Mouse (Mus musculus) liver, embryonic 12.5 days (tissue): Measurements from ENCODE around the gene Parvg. TPM values are rescaled to one million over a fixed set of nuclear protein-coding genes. Genes with fewer than 3 reads are reported as not detected.

ENCODE experiments used
- ATAC-seq: fragments of 200-750 bp; cut with Nextera tagmentation; 2 replicates; pipeline ENCODE4 v1.8.0; 2017; ENCODE audit warnings: moderate number of reproducible peaks, mild to moderate bottlenecking, moderate library complexity
- H3K27ac ChIP-seq: fragments of 300-500 bp; sonication (generic); 2 replicates; pipeline ENCODE4 v1.5.1; 2016; ENCODE audit warnings: mild to moderate bottlenecking
- H3K27me3 ChIP-seq: fragments of 300-500 bp; sonication (generic); replicated peaks from 2 replicates; pipeline ENCODE4 v1.6.1; 2016; ENCODE audit warnings: mild to moderate bottlenecking, moderate library complexity
- H3K36me3 ChIP-seq: fragments of 300-500 bp; sonication (generic); 2 replicates; pipeline ENCODE4 v1.6.1; 2016; ENCODE audit warnings: mild to moderate bottlenecking, moderate library complexity
- H3K4me1 ChIP-seq: fragments of 300-500 bp; sonication (generic); 2 replicates; pipeline ENCODE4 v1.6.1; 2016
- H3K4me2 ChIP-seq: fragments of 300-500 bp; sonication (generic); 2 replicates; pipeline ENCODE4 v1.6.1; 2016; ENCODE audit warnings: mild to moderate bottlenecking, moderate library complexity
- H3K4me3 ChIP-seq: fragments of 300-500 bp; sonication (generic); 2 replicates; pipeline ENCODE4 v1.5.1; 2016; ENCODE audit warnings: mild to moderate bottlenecking, moderate library complexity
- H3K9ac ChIP-seq: fragments of 300-500 bp; sonication (generic); 2 replicates; pipeline ENCODE4 v1.6.1; 2016; ENCODE audit warnings: mild to moderate bottlenecking, moderate library complexity
- H3K9me3 ChIP-seq: fragments of 300-500 bp; sonication (generic); replicated peaks from 2 replicates; pipeline ENCODE4 v1.6.1; 2016; ENCODE audit warnings: mild to moderate bottlenecking, moderate library complexity
- WGBS: fragments of 180-500 bp; shearing (Covaris S2); methylation state at CpG from one replicate; pipeline ENCODE4 v1.1.7; 2016; ENCODE audit not compliant: insufficient replicate concordance; 5-methylcytosine and 5-hydroxymethylcytosine counted together
- polyA plus RNA-seq: library from polyadenylated mRNA; unstranded; fragments of >200 nt; fragmentation: Nextera tagmentation; extraction: Ambion mirVana; gene quantifications from 2 replicates; pipeline ENCODE4 v1.2.1, GENCODE M21; 2016

Parvg gene
- polyA plus RNA-seq, 1 experiment from 2014 or later: 9.7 TPM

- Histone ChIP-seq H3K9ac (no peak overlapping the region), H3K27ac (no peak overlapping the region), H3K36me3 (no peaks in the 10 kb centered on the region), H3K4me3 (no peak overlapping the region), H3K4me2 (no peak overlapping the region), H3K9me3 (no peaks in the 10 kb centered on the region), H3K27me3 (no peaks in the 10 kb centered on the region), H3K4me1 (peaks cover 15% of the 10 kb centered on the region; the same call in 1 of the 2 replicates)
- 63% methylated on average over 10 of the region's 10 CpGs for WGBS
- ATAC-seq: no peak
Measured at GRCm38 (mm10) chr15:84328870-84329269, 5.0 kb downstream of the Parvg start.

GRCm38 (mm10) chr15:84329940-84330339 is 6.1 kb downstream of the Parvg start:
- no peak for ATAC-seq
- no peaks in the 10 kb centered on the region for H3K27me3 ChIP-seq
- no peak overlapping the region for H3K4me3 ChIP-seq
- no peak overlapping the region for H3K9ac ChIP-seq
- peaks cover 11% of the 10 kb centered on the region; the same call in 1 of the 2 replicates for H3K4me1 ChIP-seq
- H3K4me2 ChIP-seq: no peak overlapping the region
- 71% methylated on average over 8 of the region's 8 CpGs for WGBS
- no peaks in the 10 kb centered on the region for H3K36me3 ChIP-seq
- H3K27ac ChIP-seq: no peak overlapping the region
- no peaks in the 10 kb centered on the region for H3K9me3 ChIP-seq

- H3K9ac ChIP-seq: no peak overlapping the region
- no peak overlapping the region for H3K4me2 ChIP-seq
- 71% methylated on average over 4 of the region's 4 CpGs for WGBS
- H3K4me1 ChIP-seq: no peaks in the 10 kb centered on the region
- no peak overlapping the region for H3K4me3 ChIP-seq
- no peaks in the 10 kb centered on the region for H3K27me3 ChIP-seq
- no peak overlapping the region for H3K27ac ChIP-seq
- H3K36me3 ChIP-seq: no peaks in the 10 kb centered on the region
- no peak for ATAC-seq
- H3K9me3 ChIP-seq: no peaks in the 10 kb centered on the region
Measured at GRCm38 (mm10) chr15:84331066-84331612, 7.3 kb downstream of the Parvg start.

GRCm38 (mm10) chr15:84336281-84336817 is 12.5 kb downstream of the Parvg start:
- H3K27me3 ChIP-seq: no peaks in the 10 kb centered on the region
- H3K36me3 ChIP-seq: no peaks in the 10 kb centered on the region
- H3K9me3 ChIP-seq: no peaks in the 10 kb centered on the region
- no peak overlapping the region for H3K27ac ChIP-seq
- H3K9ac ChIP-seq: no peak overlapping the region
- 44% methylated on average over 12 of the region's 12 CpGs for WGBS
- ATAC-seq: no peak
- no peaks in the 10 kb centered on the region; the same call in 1 of the 2 replicates for H3K4me1 ChIP-seq
- no peak overlapping the region for H3K4me2 ChIP-seq
- no peak overlapping the region for H3K4me3 ChIP-seq

GRCm38 (mm10) chr15:84337599-84337998 is 13.8 kb downstream of the Parvg start:
- Histone ChIP-seq H3K27me3 (no peaks in the 10 kb centered on the region), H3K9ac (no peak overlapping the region), H3K27ac (no peak overlapping the region), H3K4me3 (no peak overlapping the region), H3K9me3 (no peaks in the 10 kb centered on the region), H3K4me1 (no peaks in the 10 kb centered on the region; the same call in 1 of the 2 replicates), H3K36me3 (no peaks in the 10 kb centered on the region), H3K4me2 (no peak overlapping the region)
- WGBS: 57% methylated on average over 5 of the region's 5 CpGs
- no peak for ATAC-seq

- no peak overlapping the region for H3K4me3 ChIP-seq
- no peaks in the 10 kb centered on the region for H3K27me3 ChIP-seq
- no peak overlapping the region for H3K4me2 ChIP-seq
- 36% methylated on average over 2 of the region's 2 CpGs for WGBS
- no peak for ATAC-seq
- no peaks in the 10 kb centered on the region; the same call in 1 of the 2 replicates for H3K4me1 ChIP-seq
- H3K9ac ChIP-seq: no peak overlapping the region
- no peaks in the 10 kb centered on the region for H3K36me3 ChIP-seq
- H3K9me3 ChIP-seq: no peaks in the 10 kb centered on the region
- no peak overlapping the region for H3K27ac ChIP-seq
Measured at GRCm38 (mm10) chr15:84340926-84341325, 17.1 kb downstream of the Parvg start.

GRCm38 (mm10) chr15:84348769-84349168 is 24.9 kb downstream of the Parvg start:
- no peak for ATAC-seq
- Histone ChIP-seq H3K4me1 (peaks cover 5% of the 10 kb centered on the region; the same call in 1 of the 2 replicates), H3K27me3 (no peaks in the 10 kb centered on the region), H3K9ac (no peak overlapping the region), H3K36me3 (0 out of 2 replicates have a peak, but pooled peaks cover 3% of the 10 kb centered on the region), H3K9me3 (0 out of 2 replicates have a peak, but pooled peaks cover 5% of the 10 kb centered on the region), H3K4me3 (no peak overlapping the region), H3K27ac (no peak overlapping the region), H3K4me2 (no peak overlapping the region)
- 83% methylated on average over 4 of the region's 4 CpGs for WGBS

- Histone ChIP-seq H3K27me3 (no peaks in the 10 kb centered on the region), H3K9me3 (0 out of 2 replicates have a peak, but pooled peaks cover 5% of the 10 kb centered on the region), H3K36me3 (0 out of 2 replicates have a peak, but pooled peaks cover 3% of the 10 kb centered on the region), H3K4me1 (peaks cover 5% of the 10 kb centered on the region; the same call in 1 of the 2 replicates), H3K9ac (no peak overlapping the region), H3K4me2 (no peak overlapping the region), H3K4me3 (no peak overlapping the region), H3K27ac (no peak overlapping the region)
- 34% methylated on average over 14 of the region's 14 CpGs for WGBS
- no peak; the same call in 1 of the 2 replicates for ATAC-seq
Measured at GRCm38 (mm10) chr15:84349915-84350738, 26.3 kb downstream of the Parvg start.

GRCm38 (mm10) chr15:84351342-84351741 is 27.5 kb downstream of the Parvg start:
- no peak for ATAC-seq
- Histone ChIP-seq H3K9ac (no peak overlapping the region), H3K36me3 (0 out of 2 replicates have a peak, but pooled peaks cover 3% of the 10 kb centered on the region), H3K4me1 (peaks cover 5% of the 10 kb centered on the region; the same call in 1 of the 2 replicates), H3K27ac (no peak overlapping the region), H3K4me3 (no peak overlapping the region), H3K27me3 (no peaks in the 10 kb centered on the region), H3K9me3 (0 out of 2 replicates have a peak, but pooled peaks cover 5% of the 10 kb centered on the region), H3K4me2 (no peak overlapping the region)
- WGBS: 50% methylated on average over 7 of the region's 7 CpGs

GRCm38 (mm10) chr15:84351915-84352844 is 28.4 kb downstream of the Parvg start:
- Histone ChIP-seq H3K36me3 (0 out of 2 replicates have a peak, but pooled peaks cover 3% of the 10 kb centered on the region), H3K4me2 (no peak overlapping the region), H3K4me1 (peaks cover 5% of the 10 kb centered on the region; the same call in 1 of the 2 replicates), H3K27me3 (no peaks in the 10 kb centered on the region), H3K9me3 (0 out of 2 replicates have a peak, but pooled peaks cover 5% of the 10 kb centered on the region), H3K9ac (no peak overlapping the region), H3K27ac (no peak overlapping the region), H3K4me3 (no peak overlapping the region)
- no peak for ATAC-seq
- WGBS: 61% methylated on average over 21 of the region's 21 CpGs

- Histone ChIP-seq H3K4me1 (peaks cover 4% of the 10 kb centered on the region; the same call in 1 of the 2 replicates), H3K9me3 (no peaks in the 10 kb centered on the region), H3K4me2 (no peak overlapping the region), H3K27me3 (no peaks in the 10 kb centered on the region), H3K9ac (no peak overlapping the region), H3K4me3 (no peak overlapping the region), H3K36me3 (no peaks in the 10 kb centered on the region), H3K27ac (no peak overlapping the region)
- ATAC-seq: no peak
- 34% methylated on average over 5 of the region's 5 CpGs for WGBS
Measured at GRCm38 (mm10) chr15:84355081-84355480, 31.3 kb downstream of the Parvg start.
